Mouse (Mus musculus) ES-Bruce4 (cell line): Measurements from ENCODE around the gene Ntm.

Source experiments
- CTCF ChIP-seq: IDR thresholded peaks from one replicate; pipeline ENCODE4 v1.8.1; 2011; ENCODE audit warnings: low read depth, low read length
- EP300 ChIP-seq: IDR thresholded peaks from 2 replicates; pipeline ENCODE4 v1.6.1; 2011; ENCODE audit warnings: low read depth, low read length; ENCODE audit not compliant: insufficient read depth
- POLR2A ChIP-seq: IDR thresholded peaks from one replicate; pipeline ENCODE4 v1.8.1; 2011; ENCODE audit warnings: low read length; ENCODE audit not compliant: insufficient read depth

DNA sequence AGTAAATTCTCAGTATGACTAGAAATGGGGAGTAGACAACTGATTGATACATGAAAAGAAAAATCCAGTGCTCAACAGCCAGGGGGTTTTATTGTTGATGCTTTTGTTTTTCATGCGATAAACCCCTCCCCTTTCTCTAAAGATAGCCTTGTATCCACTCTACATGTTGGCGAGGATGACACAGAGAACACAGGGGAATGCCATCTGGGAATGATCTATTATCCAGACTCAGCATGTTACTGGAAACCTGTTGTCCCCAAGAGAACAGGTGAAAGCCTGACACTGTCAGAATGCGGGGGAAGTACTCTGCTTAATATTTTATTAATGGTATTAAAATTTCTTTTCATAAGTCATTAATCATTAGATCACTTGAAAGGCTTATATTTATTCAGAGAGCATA, 690.1 kb downstream of the Ntm start:
- TF ChIP-seq POLR2A (no peak), CTCF (no peak), EP300 (no peak)
